In the genomic region with DNA sequence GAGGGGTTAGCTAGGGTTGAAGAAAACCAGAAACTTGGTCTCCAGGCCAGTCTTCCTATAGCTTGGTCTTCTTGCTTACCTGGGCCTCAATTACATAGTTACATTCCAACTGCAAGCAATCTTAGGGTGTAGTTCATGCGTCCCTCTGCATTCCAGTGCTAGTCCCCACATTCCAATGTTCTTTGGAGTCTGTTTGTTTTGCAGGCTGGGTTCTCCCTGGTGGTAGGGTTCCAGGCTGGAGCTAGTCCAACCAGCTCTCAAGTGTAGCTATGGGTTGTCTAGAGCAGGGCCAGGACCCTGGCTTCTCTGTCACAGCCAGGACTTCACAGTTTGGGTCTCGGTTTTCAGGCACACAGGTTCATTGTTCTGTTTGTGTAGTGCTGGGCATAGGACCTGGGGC, we compare ENCODE assay signal across 18 mouse cellular contexts. TPM values are rescaled to one million over a fixed set of nuclear protein-coding genes. Genes with fewer than 3 reads are reported as not detected.
"Had no signal": no experiment of that assay in that cellular context is flagged by ENCODE, and none has a peak within 500 bp of the region (broad histone marks: within the 10 kb centered on the region; RNA-seq: fewer than 3 reads in every experiment).

No protein-coding gene starts in this region.

- H3K27ac ChIP-seq: intestine, embryonic 15.5 days; kidney, embryonic 15.5 days; limb, embryonic 15.5 days; liver, embryonic 12.5 days; macrophage; midbrain, embryonic 15.5 days; neural tube, embryonic 12.5 days had no signal

- H3K4me2 ChIP-seq: intestine, embryonic 15.5 days; kidney, embryonic 15.5 days; limb, embryonic 15.5 days; liver, embryonic 12.5 days; midbrain, embryonic 11.5 days; midbrain, embryonic 15.5 days; neural tube, embryonic 12.5 days had no signal

- DNase-seq: kidney, adult 2 months; kidney, postnatal 14 days; layer of hippocampus, postnatal 36 days; right cerebral cortex, postnatal 4 days; spleen, adult 18-20 months; thymus, adult 2 months; thymus, postnatal 25 days had no signal

- H3K9ac ChIP-seq: intestine, embryonic 15.5 days; kidney, embryonic 15.5 days; limb, embryonic 15.5 days; liver, embryonic 12.5 days; midbrain, embryonic 15.5 days; neural tube, embryonic 12.5 days had no signal

- H3K9me3 ChIP-seq: intestine, embryonic 15.5 days; kidney, embryonic 15.5 days; limb, embryonic 15.5 days; liver, embryonic 12.5 days; megakaryocyte, embryonic 14.5 days; midbrain, embryonic 15.5 days; neural tube, embryonic 12.5 days had no signal

- H3K27me3 ChIP-seq: intestine, embryonic 15.5 days; kidney, embryonic 15.5 days; limb, embryonic 15.5 days; liver, embryonic 12.5 days; megakaryocyte, embryonic 14.5 days; midbrain, embryonic 15.5 days; neural tube, embryonic 12.5 days had no signal

- ATAC-seq: intestine, embryonic 15.5 days; liver, embryonic 12.5 days; midbrain, embryonic 15.5 days had no signal

- H3K4me3 ChIP-seq: intestine, embryonic 15.5 days; kidney, embryonic 15.5 days; limb, embryonic 15.5 days; liver, embryonic 12.5 days; megakaryocyte, embryonic 14.5 days; midbrain, embryonic 15.5 days; neural tube, embryonic 12.5 days had no signal

RNA-seq across cellular contexts. Expression of a gene that starts 26.0 kb away (rescaled TPM):
- total RNA-seq: monocyte, adult 5-6 weeks had no signal

RNA-seq across cellular contexts. Expression of a gene that starts 49.5 kb away (rescaled TPM):
- polyA plus RNA-seq: limb, embryonic 11.5 days; midbrain, embryonic 11.5 days had no signal
